Mouse (Mus musculus) left cerebral cortex, adult 18-20 months (tissue): Measurements from ENCODE around the gene Cope. TPM values are rescaled to one million over a fixed set of nuclear protein-coding genes. Genes with fewer than 3 reads are reported as not detected.

Source experiments
- DNase-seq, 2 experiments: peaks; one replicate each; pipeline ENCODE4 v3.0.0; 2021 to 2022; ENCODE audit warnings: low spot score in 2 of 2, mixed read lengths in 1 of 2
- total RNA-seq, 2 experiments: library from RNA; stranded (reverse); gene quantifications; 2 replicates each; pipeline ENCODE4 v1.2.3; 2021

The Cope gene
- total RNA-seq, 2 experiments from 2014 or later, result 141 to 145 TPM

DNA sequence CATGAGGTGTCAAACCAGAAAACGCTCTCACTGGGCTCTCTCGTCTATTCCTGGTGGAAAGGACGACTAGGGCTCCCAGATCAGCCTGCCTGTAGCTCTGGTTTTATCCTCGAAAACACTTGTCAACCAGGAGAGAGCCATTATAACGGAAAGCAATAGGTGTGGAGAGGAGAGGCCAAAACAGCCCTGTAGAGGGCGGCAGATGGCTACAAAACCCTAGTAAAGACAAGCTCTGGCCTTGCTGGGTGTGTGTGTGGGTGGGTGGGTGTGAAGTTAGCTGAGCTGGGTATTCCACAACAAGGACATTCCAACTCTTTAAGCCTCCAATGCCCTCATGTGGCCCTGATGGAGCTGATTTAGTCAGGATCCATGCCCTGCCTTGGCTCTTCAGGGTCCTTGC, 41.4 kb downstream of the Cope start:
- peak in 1 of 2 experiments; percentile 58 for DNase-seq

DNA sequence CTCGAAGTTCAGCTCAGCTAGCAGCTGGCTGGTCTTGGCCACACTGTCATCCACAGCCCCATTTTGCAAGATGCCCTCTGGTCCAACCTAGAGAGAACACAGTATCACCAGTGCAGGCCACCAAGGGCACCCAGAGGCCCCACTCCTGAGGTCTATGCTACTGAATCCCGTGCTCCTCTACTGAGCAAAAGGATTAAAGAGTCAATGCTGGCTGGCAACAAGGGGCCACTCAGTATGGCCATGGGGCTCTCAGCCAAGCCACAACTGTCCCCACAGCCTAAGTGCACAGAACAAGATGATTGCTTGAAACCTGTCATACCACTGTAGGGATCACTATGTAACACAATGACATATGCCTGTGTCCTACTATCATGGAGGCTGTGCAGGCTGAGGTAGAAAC, 42.0 kb downstream of the Cope start:
- no peak for DNase-seq

DNA sequence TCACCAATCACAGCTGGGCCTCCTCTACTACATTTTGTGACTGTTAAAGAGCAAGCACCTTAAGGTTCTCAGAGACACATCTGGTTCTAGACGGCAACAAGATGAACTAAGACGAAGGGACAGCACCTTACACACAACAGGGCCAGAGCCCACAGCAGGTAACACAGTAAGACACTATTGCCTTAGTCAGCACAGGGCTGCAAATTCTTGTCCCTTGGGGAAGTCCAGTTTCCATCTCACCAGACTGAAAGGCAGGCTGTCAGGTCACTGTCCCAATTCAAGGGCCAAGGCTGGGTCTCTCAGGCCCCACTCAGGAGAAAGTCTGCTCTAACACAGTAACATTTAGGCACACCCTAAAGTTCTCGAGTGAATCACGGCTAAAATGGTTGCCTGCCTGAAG, 45.1 kb downstream of the Cope start:
- no peak for DNase-seq

DNA sequence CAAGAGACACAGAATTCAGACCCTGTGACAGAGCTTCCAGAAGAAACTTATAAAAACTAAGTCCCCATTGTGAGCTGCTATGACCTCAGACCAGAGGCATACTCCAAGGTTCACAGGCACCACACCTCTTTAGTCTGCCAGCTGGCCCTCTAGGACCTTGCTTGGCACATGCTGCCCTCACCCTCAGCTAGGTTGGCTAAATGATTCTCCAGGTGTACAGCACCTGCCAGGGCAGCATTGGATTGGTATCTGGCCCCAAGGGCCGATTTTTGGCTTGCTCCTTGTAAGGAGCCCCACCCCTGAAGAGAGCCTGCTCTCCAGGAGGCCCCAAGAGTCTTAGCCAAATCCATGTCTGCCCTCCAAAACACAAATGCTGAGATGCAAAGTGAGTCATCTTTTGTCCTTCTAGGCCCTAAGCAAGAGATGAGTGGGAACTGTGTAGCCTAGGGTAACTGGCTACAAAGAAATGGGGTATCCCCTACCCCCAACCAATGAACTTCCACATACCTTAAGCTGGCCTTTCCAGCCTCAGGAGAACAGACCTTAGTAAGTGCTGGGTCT, 45.6 kb downstream of the Cope start:
- DNase-seq, result no peak

DNA sequence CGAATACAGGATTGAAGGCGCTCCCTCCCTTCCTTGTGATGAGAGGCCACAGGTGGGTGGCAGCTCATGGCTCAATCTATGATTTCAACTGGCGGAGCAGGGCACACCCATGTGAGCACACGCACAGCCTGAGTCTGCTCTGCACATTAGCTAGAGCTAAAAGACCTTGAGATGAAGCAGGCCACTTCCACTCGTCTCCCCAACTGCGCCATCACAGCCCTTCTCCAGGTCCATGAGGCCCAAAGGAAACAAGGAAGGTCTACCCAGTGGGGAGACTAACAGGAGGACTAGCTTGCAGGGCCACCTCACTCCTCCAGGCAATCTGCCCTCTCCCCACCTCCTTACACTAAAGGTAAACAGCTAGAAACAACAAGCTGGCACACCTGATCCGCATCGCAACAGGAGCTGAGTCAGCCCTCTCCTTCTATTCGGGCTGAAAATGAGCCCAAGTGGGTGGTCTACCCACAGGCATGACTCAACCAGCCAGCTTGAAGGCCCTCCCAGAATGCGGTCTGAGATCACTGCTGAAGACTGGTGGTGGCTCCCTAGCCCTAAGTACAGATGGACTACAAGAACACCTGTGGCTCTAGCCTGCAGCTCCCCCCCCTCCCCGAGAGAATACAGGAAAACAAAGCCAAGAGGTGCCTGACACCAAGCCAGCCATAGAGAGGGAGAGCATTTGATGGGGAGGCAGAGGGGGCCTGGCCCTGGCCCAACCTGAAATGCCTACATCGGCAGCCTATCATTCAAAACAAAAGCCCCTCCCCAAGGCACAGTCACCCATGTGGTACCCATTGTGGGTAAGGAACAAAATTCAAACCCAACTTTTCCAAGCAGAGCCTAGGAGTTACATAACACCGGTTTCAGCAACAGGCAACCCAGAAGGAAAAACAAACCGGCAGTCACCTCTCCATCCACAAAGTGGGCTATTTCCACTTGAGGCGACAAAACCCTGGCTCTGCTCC, 49.0 kb downstream of the Cope start:
- DNase-seq, result peak in 1 of 2 experiments; percentile 40

DNA sequence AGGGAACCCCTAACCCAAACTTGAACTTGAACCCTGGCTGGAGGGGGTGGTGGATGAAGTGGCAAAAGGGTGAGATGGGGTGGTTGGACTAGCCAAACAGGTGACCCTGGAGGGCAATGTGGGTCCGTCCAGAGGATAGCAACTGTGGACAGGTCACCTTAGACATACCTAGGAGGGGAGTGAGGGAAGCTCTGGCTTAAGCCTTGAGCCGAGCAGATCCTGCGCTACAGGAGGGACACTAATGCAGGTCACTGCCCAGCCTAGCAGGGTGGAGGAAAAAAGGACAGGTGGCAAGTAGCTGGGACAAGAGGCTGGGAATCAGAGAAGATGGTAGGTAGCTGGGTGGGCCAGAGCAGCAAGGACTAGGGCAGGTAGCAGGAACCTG, 49.7 kb downstream of the Cope start:
- DNase-seq, result no peak

DNA sequence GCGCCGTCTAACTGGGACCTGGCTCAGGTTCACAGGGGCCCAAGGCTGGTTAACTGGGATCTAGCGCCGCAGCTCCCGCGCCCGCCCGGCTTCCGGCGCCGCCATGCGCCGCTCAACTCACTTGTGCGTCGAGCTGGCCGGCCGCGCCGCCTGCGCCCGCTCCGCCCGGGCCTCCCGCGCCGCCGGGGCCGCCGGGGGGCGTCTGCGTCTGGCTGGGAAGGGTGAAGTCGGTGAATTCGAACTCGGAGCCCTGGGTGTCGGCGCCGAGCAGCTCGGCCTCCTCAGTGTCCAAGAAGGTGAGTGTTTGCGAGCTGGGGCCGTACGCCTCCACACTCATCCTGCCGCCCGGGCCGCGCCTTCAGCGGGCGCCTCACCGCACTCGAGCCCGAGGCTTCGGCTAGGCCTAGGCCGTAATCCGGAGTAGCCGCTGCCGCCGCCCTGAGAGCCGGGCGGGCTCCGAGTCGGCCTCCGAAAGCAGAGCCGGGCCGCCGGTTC, 50.4 kb downstream of the Cope start:
- no peak for DNase-seq

DNA sequence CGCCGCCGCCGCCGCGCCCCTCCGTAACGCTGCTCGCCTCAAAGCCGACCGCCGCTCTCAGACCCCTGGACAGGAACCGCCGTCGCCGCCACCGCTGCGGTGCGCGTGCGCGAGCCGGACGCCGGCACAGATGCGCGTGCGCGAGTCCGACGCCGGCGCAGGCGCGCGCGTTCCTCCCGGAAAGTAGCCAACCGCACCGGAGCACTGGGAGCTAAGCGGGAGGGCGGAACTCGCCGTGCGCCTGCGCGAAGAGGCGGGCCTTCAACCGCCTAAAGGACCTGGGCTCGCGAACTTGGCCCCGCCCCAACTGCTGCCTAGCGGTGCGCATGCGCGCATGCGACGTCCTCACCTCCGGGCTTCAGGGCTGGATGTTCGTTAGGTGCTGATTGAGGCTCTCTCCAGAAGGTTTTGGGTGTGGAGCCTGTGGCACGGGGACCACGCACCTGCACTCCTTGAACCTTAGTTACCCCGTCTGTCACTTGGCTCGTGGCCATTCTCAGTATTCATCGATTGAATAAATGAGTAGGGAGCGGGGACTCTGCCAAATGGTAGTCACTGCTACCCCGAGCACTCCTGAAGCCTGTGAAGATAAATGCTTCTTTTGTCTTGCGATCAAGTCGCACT, 51.0 kb downstream of the Cope start, which contains the start of gene Upf1:
TSS of gene Upf1 (minus strand) at position 85 of the 624 bp plus-strand sequence.
- DNase-seq, result peak; percentile 99 to 100

DNA sequence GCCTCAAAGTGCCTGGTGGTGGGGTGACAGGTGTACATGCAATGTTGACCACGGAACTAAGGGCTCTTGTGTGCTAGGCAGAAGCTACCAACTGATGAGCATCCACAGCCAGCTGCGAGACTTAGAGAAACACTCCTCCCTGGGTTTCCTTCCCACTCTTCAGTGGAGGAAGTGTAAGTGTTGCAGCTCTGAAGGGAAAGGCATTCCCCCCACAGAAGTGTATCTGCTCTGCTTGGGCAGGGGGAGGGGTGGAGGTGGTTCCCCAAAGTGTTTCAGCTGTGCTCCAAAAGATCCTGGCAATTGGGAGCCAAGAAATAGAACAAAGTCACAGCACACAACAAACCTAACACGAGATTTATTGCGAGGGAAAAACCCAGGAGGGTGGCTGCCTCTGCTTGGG, 51.7 kb downstream of the Cope start:
- DNase-seq, result peak in 1 of 2 experiments; percentile 53

DNA sequence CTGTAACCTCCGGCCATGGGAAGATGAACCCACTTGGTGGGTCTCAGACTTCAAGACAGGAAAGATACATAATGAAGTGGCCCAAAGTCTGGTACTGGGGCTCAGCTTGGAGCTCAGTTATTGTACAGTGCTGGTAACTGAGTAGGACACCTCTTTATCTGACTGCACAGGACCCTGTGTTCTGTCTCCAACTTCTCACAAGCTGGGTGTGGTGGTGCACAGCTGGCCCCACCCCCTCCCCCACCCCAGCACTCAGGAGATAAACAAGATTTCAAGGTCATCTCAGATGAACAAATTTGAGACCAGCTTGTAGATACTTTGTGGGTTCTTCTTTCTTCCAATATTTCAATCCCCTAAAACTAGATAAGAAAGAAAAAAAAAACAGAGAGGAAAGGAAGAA, 53.8 kb downstream of the Cope start:
- no peak for DNase-seq

DNA sequence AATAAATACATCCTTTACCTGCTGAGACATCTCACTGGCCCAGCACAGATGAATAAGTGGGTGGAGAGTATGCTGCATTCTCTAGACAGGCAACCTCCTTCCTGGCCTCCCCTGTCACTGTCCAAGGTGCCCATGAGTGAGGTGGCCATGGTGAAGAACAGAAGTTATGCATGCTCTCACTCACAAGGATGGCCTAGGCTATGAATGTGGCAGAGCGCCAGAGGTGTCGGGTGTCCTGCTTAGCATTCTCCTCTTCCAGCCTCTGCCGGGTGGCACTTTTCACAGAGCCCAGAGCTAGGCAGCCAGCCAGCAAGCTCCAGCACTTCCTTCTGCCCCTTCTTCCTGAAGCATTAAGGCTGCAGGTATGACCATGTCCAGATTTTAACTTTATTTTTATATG, 57.1 kb downstream of the Cope start:
- DNase-seq, result no peak

DNA sequence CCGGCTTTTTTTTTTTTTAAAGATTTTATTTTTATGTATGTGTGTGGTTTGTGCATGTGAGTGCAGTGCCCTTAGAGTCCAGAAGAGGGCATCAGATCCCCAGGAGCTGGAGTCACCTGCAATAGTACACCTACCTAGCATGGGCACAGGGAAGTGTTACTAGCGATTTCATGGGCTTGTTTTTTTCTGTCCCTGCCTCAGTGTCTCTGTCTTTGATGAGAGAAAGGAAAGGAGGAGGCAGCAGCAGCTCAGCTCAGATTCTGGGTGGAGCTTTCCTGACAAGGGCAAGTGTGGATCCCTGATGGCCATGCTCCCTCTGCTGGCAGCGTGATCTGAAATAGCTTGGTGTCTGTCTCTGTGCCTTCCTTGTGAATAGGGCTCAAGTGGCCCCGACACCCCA, 58.5 kb downstream of the Cope start:
- DNase-seq, result no peak

DNA sequence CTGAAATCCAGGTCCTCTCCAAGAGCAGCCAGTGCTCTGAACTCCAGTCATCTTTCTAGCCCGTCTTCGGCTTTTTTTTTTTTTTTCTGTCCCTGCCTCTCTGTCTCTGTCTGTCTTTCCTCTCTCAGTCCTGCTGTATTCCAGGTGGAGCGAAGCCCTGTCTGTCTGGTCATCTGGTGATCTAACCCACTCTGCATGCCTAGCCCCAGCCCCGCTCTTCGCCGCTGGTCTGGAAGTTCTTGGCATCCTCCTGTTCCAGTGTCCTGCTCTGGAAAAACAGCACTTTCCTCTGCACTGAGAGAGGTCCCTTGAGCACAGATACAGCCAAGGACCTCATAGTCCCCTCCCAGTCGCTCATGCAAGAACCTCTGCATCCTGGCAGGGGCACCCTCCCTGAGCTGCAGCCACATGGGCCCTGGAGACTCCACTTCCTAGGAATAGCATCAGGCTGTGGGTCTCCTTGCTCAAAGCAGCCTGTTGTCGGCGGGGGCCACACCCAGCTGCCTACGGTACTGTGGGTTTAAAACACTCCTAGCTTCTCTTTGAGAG, 59.2 kb downstream of the Cope start:
- DNase-seq, result no peak

Other genes with a start within 250 kb of the Cope start
- gene Tm6sf2, start 229.6 kb upstream of the Cope start, total RNA-seq, result 1 to 10 TPM; 3.6 to 4.2 TPM
- gene Hapln4, start 219.1 kb upstream of the Cope start, total RNA-seq, result 100 to 1,000 TPM in 1 of 2 experiments, 10 to 100 TPM in 1; 97.9 to 111 TPM
- gene Ncan, start 181.6 kb upstream of the Cope start, total RNA-seq, result 100 to 1,000 TPM; 137 to 145 TPM
- gene Nr2c2ap, start 171.2 kb upstream of the Cope start, total RNA-seq, result 10 to 100 TPM; 23.7 to 25.5 TPM
- gene Rfxank, start 163.4 kb upstream of the Cope start, total RNA-seq, result 10 to 100 TPM; 11.7 to 14.9 TPM
- 10 to 100 TPM; 47.7 to 48.0 TPM for gene Borcs8, start 163.0 kb upstream of the Cope start, total RNA-seq
- not detected for gene Mef2b, start 162.8 kb upstream of the Cope start, total RNA-seq
- gene Tmem161a, start 130.2 kb upstream of the Cope start, total RNA-seq, result 10 to 100 TPM; 45.2 to 46.2 TPM
- gene Slc25a42, start 90.2 kb upstream of the Cope start, total RNA-seq, result 10 to 100 TPM; 36.0 to 37.8 TPM
- 100 to 1,000 TPM in 1 of 2 experiments, 10 to 100 TPM in 1; 97.3 to 109 TPM for gene Sugp2, start 68.3 kb upstream of the Cope start, total RNA-seq
- gene Armc6, start 68.1 kb upstream of the Cope start, total RNA-seq, result 10 to 100 TPM; 37.0 to 42.1 TPM
- 1 to 10 TPM; 7.9 to 9.8 TPM for gene Homer3, start 19.7 kb upstream of the Cope start, total RNA-seq
- 10 to 100 TPM; 42.0 to 49.1 TPM for gene Ddx49, start within 50 bp of the Cope start, total RNA-seq
- gene Cers1, start 13.3 kb downstream of the Cope start, total RNA-seq, result 10 to 100 TPM; 86.4 to 94.3 TPM
- 10 to 100 TPM; 16.4 to 19.1 TPM for gene Gdf1, start 27.3 kb downstream of the Cope start, total RNA-seq
- 10 to 100 TPM; 64.1 to 73.7 TPM for gene Upf1, start 50.8 kb downstream of the Cope start, total RNA-seq
- under 1 TPM; 0.30 to 0.33 TPM for gene Comp, start 71.0 kb downstream of the Cope start, total RNA-seq
- gene Crtc1, start 137.1 kb downstream of the Cope start, total RNA-seq, result 100 to 1,000 TPM; 152 to 154 TPM
- gene Klhl26, start 174.4 kb downstream of the Cope start, total RNA-seq, result 10 to 100 TPM; 43.7 to 44.4 TPM
- 100 to 1,000 TPM; 295 to 296 TPM for gene Tmem59l, start 184.8 kb downstream of the Cope start, total RNA-seq
- 1 to 10 TPM; 1.5 to 2.8 TPM for gene Crlf1, start 190.6 kb downstream of the Cope start, total RNA-seq
- 100 to 1,000 TPM; 118 to 122 TPM for gene Rex1bd, start 204.2 kb downstream of the Cope start, total RNA-seq
- 100 to 1,000 TPM; 924 to 953 TPM for gene Uba52, start 208.3 kb downstream of the Cope start, total RNA-seq
- 100 to 1,000 TPM; 407 to 421 TPM for gene Fkbp8, start 225.2 kb downstream of the Cope start, total RNA-seq
- 10 to 100 TPM; 44.8 to 46.4 TPM for gene Kxd1, start 225.4 kb downstream of the Cope start, total RNA-seq
- gene Ell, start 236.9 kb downstream of the Cope start, total RNA-seq, result 10 to 100 TPM; 19.0 to 21.6 TPM